Mouse (Mus musculus): ENCODE measurements around the gene Krt24. TPM values are rescaled to one million over a fixed set of nuclear protein-coding genes. Genes with fewer than 3 reads are reported as not detected.
"Not testable (repeated sequence)": the region's sequence is repeated elsewhere in the genome, so short reads cannot be mapped to it uniquely, and the experiment has no call there.

Gene Krt24
- polyA plus RNA-seq, 1 experiment from 2014 or later = 0.15 TPM

- no peak overlapping the region for H3K4me2 ChIP-seq (replicated peaks)
- no peaks in the 10 kb centered on the region for H3K9me3 ChIP-seq
- no peak overlapping the region for H3K27ac ChIP-seq
- no peaks in the 10 kb centered on the region for H3K27me3 ChIP-seq (replicated peaks)
- ATAC-seq = no peak
- no peaks in the 10 kb centered on the region for H3K4me1 ChIP-seq (replicated peaks)
- no peak overlapping the region for H3K9ac ChIP-seq
- 49% methylated on average over 3 of the region's 3 CpGs for WGBS
- no peaks in the 10 kb centered on the region for H3K36me3 ChIP-seq
- H3K4me3 ChIP-seq (replicated peaks) = no peak overlapping the region
These were observed 34.4 kb downstream of the Krt24 start for GRCm38 (mm10) chr11:99250666-99251065.

GRCm38 (mm10) chr11:99250241-99250640, 34.8 kb downstream of the Krt24 start:
- H3K4me1 ChIP-seq (replicated peaks) = no peaks in the 10 kb centered on the region
- no peaks in the 10 kb centered on the region for H3K36me3 ChIP-seq
- no peak overlapping the region for H3K9ac ChIP-seq
- no peak overlapping the region for H3K27ac ChIP-seq
- no peaks in the 10 kb centered on the region for H3K9me3 ChIP-seq
- H3K4me3 ChIP-seq (replicated peaks) = no peak overlapping the region
- no peaks in the 10 kb centered on the region for H3K27me3 ChIP-seq (replicated peaks)
- WGBS = 52% methylated on average over 5 of the region's 5 CpGs
- H3K4me2 ChIP-seq (replicated peaks) = no peak overlapping the region
- ATAC-seq = no peak

- 65% methylated on average over 4 of the region's 4 CpGs for WGBS
- Histone ChIP-seq H3K4me2 (replicated peaks) (no peak overlapping the region), H3K9me3 (no peaks in the 10 kb centered on the region)
These were observed 35.9 kb downstream of the Krt24 start for GRCm38 (mm10) chr11:99249115-99249514.

GRCm38 (mm10) chr11:99247916-99248315, 37.1 kb downstream of the Krt24 start:
- Histone ChIP-seq H3K9ac (no peak overlapping the region), H3K27me3 (replicated peaks) (no peaks in the 10 kb centered on the region), H3K27ac (no peak overlapping the region), H3K4me1 (replicated peaks) (peaks cover 7% of the 10 kb centered on the region; the same call in 1 of the 2 replicates), H3K4me3 (replicated peaks) (no peak overlapping the region), H3K36me3 (no peaks in the 10 kb centered on the region), H3K4me2 (replicated peaks) (no peak overlapping the region), H3K9me3 (no peaks in the 10 kb centered on the region)
- 95% methylated on average over 4 of the region's 4 CpGs for WGBS
- ATAC-seq = no peak

More at GRCm38 (mm10) chr11:99249115-99249514, 35.9 kb downstream of the Krt24 start:
- Histone ChIP-seq H3K27ac (no peak overlapping the region), H3K4me3 (replicated peaks) (no peak overlapping the region), H3K36me3 (no peaks in the 10 kb centered on the region), H3K27me3 (replicated peaks) (no peaks in the 10 kb centered on the region), H3K9ac (no peak overlapping the region), H3K4me1 (replicated peaks) (peaks cover 2% of the 10 kb centered on the region; the same call in 1 of the 2 replicates)
- no peak for ATAC-seq

GRCm38 (mm10) chr11:99244519-99244918, 40.5 kb downstream of the Krt24 start:
- not testable (repeated sequence) for H3K9me3 ChIP-seq; H3K27ac ChIP-seq; H3K4me3 ChIP-seq (replicated peaks); H3K4me2 ChIP-seq (replicated peaks); H3K36me3 ChIP-seq; H3K9ac ChIP-seq; H3K27me3 ChIP-seq (replicated peaks); ATAC-seq; H3K4me1 ChIP-seq (replicated peaks)
- 40% methylated on average over 3 of the region's 3 CpGs for WGBS

GRCm38 (mm10) chr11:99243820-99244374, 41.2 kb downstream of the Krt24 start, which contains the start of gene Krt222:
Gene Krt222 (minus strand): TSS chr11:99244085.
- no peaks in the 10 kb centered on the region for H3K27me3 ChIP-seq (replicated peaks)
- peak within 1 kb of the TSS; percentile 23; the same call in 1 of the 2 replicates for H3K9ac ChIP-seq
- peak; percentile 28; the same call in 1 of the 2 replicates for ATAC-seq
- H3K4me3 ChIP-seq (replicated peaks) = peak within 1 kb of the TSS; percentile 26
- no peaks in the 10 kb centered on the region for H3K36me3 ChIP-seq
- no peaks in the 10 kb centered on the region for H3K9me3 ChIP-seq
- WGBS = 5% methylated on average over 17 of the region's 17 CpGs
- peak within 1 kb of the TSS; percentile 67 for H3K4me2 ChIP-seq (replicated peaks)
- no peak within 1 kb of the TSS for H3K27ac ChIP-seq
- peaks cover 7% of the 10 kb centered on the region; the same call in 1 of the 2 replicates for H3K4me1 ChIP-seq (replicated peaks)

GRCm38 (mm10) chr11:99243200-99243819, 41.8 kb downstream of the Krt24 start:
- Histone ChIP-seq H3K9me3 (no peaks in the 10 kb centered on the region), H3K4me2 (replicated peaks) (peak overlapping the region; percentile 67), H3K27ac (no peak overlapping the region), H3K4me3 (replicated peaks) (peak overlapping the region; percentile 26), H3K9ac (peak overlapping the region; percentile 23; the same call in 1 of the 2 replicates), H3K4me1 (replicated peaks) (peaks cover 7% of the 10 kb centered on the region; the same call in 1 of the 2 replicates), H3K27me3 (replicated peaks) (no peaks in the 10 kb centered on the region), H3K36me3 (no peaks in the 10 kb centered on the region)
- no peak for ATAC-seq
- WGBS = 39% methylated on average over 3 of the region's 3 CpGs

GRCm38 (mm10) chr11:99242056-99242455, 43.0 kb downstream of the Krt24 start:
- Histone ChIP-seq H3K9me3 (no peaks in the 10 kb centered on the region), H3K36me3 (no peaks in the 10 kb centered on the region), H3K9ac (no peak overlapping the region), H3K4me2 (replicated peaks) (no peak overlapping the region), H3K27me3 (replicated peaks) (no peaks in the 10 kb centered on the region), H3K27ac (no peak overlapping the region), H3K4me1 (replicated peaks) (peaks cover 7% of the 10 kb centered on the region; the same call in 1 of the 2 replicates), H3K4me3 (replicated peaks) (no peak overlapping the region)
- no peak for ATAC-seq
- WGBS = 72% methylated on average over 5 of the region's 5 CpGs

GRCm38 (mm10) chr11:99238468-99238867, 46.6 kb downstream of the Krt24 start:
- H3K36me3 ChIP-seq = no peaks in the 10 kb centered on the region
- H3K4me1 ChIP-seq (replicated peaks) = no peaks in the 10 kb centered on the region
- no peak overlapping the region for H3K4me2 ChIP-seq (replicated peaks)
- no peak overlapping the region for H3K9ac ChIP-seq
- ATAC-seq = no peak
- WGBS = 59% methylated on average over 14 of the region's 14 CpGs
- no peak overlapping the region for H3K27ac ChIP-seq
- H3K4me3 ChIP-seq (replicated peaks) = no peak overlapping the region
- no peaks in the 10 kb centered on the region for H3K9me3 ChIP-seq
- no peaks in the 10 kb centered on the region for H3K27me3 ChIP-seq (replicated peaks)

- Histone ChIP-seq H3K27ac (peak overlapping the region; percentile 97), H3K4me2 (replicated peaks) (peak overlapping the region; percentile 75), H3K9ac (peak overlapping the region; percentile 100), H3K9me3 (no peaks in the 10 kb centered on the region), H3K4me3 (replicated peaks) (peak overlapping the region; percentile 99), H3K27me3 (replicated peaks) (no peaks in the 10 kb centered on the region), H3K36me3 (peaks cover 7% of the 10 kb centered on the region; the same call in 1 of the 2 replicates), H3K4me1 (replicated peaks) (peaks cover 13% of the 10 kb centered on the region; the same call in 1 of the 2 replicates)
- 23% methylated on average over 15 of the region's 15 CpGs for WGBS
- ATAC-seq = peak; percentile 68
These were observed 53.8 kb downstream of the Krt24 start for GRCm38 (mm10) chr11:99231049-99231816.

GRCm38 (mm10) chr11:99230261-99231048, 54.6 kb downstream of the Krt24 start, which contains the start of gene Smarce1:
Gene Smarce1 (minus strand): TSS chr11:99231017.
- Histone ChIP-seq H3K9ac (peak within 1 kb of the TSS; percentile 100), H3K4me1 (replicated peaks) (peaks cover 13% of the 10 kb centered on the region; the same call in 1 of the 2 replicates)
- WGBS = under 1% methylated on average over 87 of the region's 87 CpGs

More at GRCm38 (mm10) chr11:99230261-99231048, 54.6 kb downstream of the Krt24 start, which contains the start of gene Smarce1:
- peak; percentile 94 for ATAC-seq
- H3K9me3 ChIP-seq = no peaks in the 10 kb centered on the region
- H3K4me3 ChIP-seq (replicated peaks) = peak within 1 kb of the TSS; percentile 99
- no peaks in the 10 kb centered on the region for H3K27me3 ChIP-seq (replicated peaks)
- peak within 1 kb of the TSS; percentile 75 for H3K4me2 ChIP-seq (replicated peaks)
- peaks cover 7% of the 10 kb centered on the region; the same call in 1 of the 2 replicates for H3K36me3 ChIP-seq
- peak within 1 kb of the TSS; percentile 97 for H3K27ac ChIP-seq
